11 mouse cellular contexts compared by ENCODE assay signal in the genomic region with DNA sequence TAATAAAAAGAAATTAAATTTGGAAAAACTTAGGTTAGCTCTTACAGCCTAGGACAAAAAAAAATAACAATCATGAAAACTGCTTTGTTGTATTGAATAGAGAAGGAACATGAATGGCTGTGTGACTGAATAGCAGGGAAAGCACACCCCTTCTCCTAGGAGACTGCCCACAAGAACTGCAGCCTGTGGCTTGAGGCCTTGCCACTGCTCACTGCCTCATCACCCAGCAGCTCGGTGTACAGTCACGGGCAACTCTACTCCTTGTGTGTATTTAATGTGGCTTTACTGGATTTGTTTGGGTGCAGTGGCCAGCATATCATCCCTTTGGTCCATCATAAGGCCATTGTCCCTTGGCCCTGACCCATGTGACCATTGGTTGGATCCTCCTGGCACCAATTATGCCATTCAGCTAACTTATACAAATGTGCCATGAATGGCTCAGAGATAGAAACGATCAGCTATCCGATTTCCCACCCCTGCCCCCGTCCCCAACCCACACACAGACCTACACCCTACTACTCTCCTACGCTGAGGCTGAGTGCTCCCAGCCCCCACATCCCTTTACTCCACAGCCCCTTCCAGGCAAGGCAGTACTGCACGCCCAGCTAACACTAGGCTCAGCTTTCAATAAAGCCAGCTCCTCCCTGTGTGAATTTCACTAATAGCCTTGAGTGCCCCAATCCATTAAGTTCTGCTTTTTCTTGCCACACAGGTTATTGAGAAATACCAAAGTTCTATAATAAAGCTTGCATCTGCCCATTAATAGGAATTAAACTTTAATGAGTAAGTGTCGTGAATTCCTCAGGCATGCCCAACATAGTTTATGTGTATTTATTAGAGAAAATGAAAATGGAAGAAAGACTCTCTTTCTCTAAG.
DNase-seq lines count a peak whose midpoint lies in the region; ATAC-seq and TF ChIP-seq lines count a peak whose summit lies in the region.
"Had no signal": no experiment of that assay in that cellular context is flagged by ENCODE, and none has a peak within 500 bp of the region (broad histone marks: within the 10 kb centered on the region; RNA-seq: fewer than 3 reads in every experiment).

No protein-coding gene starts in this region.

- peaks cover 32% of the 10 kb centered on the region for H3K4me1 ChIP-seq in midbrain, embryonic 10.5 days

- TF ChIP-seq POLR2A in brain, embryonic 14.5 days (IDR thresholded peaks at IDR 0.05; ENCODE audit: borderline replicate concordance, extremely low read depth, insufficient read depth, insufficient read length, poor library complexity, severe bottlenecking) = no peak

- H3K36me3 ChIP-seq in midbrain, embryonic 10.5 days = no peaks in the 10 kb centered on the region

- H3K27ac ChIP-seq in midbrain, embryonic 10.5 days (replicated peaks) = peak overlapping the region; percentile 70

- no peak overlapping the region for H3K4me3 ChIP-seq in midbrain, embryonic 10.5 days

- no peaks in the 10 kb centered on the region for H3K27me3 ChIP-seq in midbrain, embryonic 10.5 days (ENCODE audit: low read depth, poor library complexity, severe bottlenecking)

- no peaks in the 10 kb centered on the region for H3K9me3 ChIP-seq in midbrain, embryonic 10.5 days (replicated peaks)

- ATAC-seq in granulocyte monocyte progenitor cell, adult 5-6 weeks (replicated peaks; ENCODE audit: poor library complexity, severe bottlenecking) = peak; percentile 89

- DNase-seq in embryo, embryonic 11 days = peak; percentile 26
- DNase-seq in embryo, embryonic 10 days (ENCODE audit: low spot score) = no peak
- peak; percentile 64 for DNase-seq in brain, embryonic 14.5 days (ENCODE audit: low read depth)
- no peak for DNase-seq in midbrain, embryonic 10.5 days (ENCODE audit: low spot score)
- DNase-seq in spleen, adult 12 weeks (ENCODE audit: low spot score) = no peak
- DNase-seq in retina, embryonic 14.5 days (ENCODE audit: low spot score) = no peak
- no peak for DNase-seq in left cerebral cortex, adult 11 months (ENCODE audit: low spot score)
- DNase-seq: cerebellum, postnatal 10 days; right cerebral cortex, postnatal 25 days; thymus, adult 18-20 months had no signal

- no peak for TF ChIP-seq CTCF in brain, embryonic 14.5 days (IDR thresholded peaks at IDR 0.05; ENCODE audit: borderline replicate concordance, extremely low read depth, insufficient read depth, insufficient read length)

- 60% methylated on average over 8 of the region's 8 CpGs for WGBS in midbrain, embryonic 10.5 days

Comparison
In these comparisons a context has a peak if more than half of its experiments do, and no peak if none do; other contexts are left out.
1. DNase-seq: peak in embryo, embryonic 11 days (single experiment) and brain, embryonic 14.5 days (single experiment); none in embryo, embryonic 10 days (single experiment), midbrain, embryonic 10.5 days (single experiment), spleen, adult 12 weeks (single experiment), retina, embryonic 14.5 days (single experiment) and left cerebral cortex, adult 11 months (single experiment).